Mouse (Mus musculus) embryonic facial prominence, embryonic 12.5 days (tissue): ENCODE measurements around the gene Arhgap35. TPM values are rescaled to one million over a fixed set of nuclear protein-coding genes. Genes with fewer than 3 reads are reported as not detected.

ENCODE experiments used
- ATAC-seq: fragments of 200-750 bp; cut with Nextera tagmentation; 2 replicates; pipeline ENCODE4 v1.8.0; 2017; ENCODE audit not compliant: insufficient number of reproducible peaks, insufficient read depth, low FRiP score, low TSS enrichment
- H3K27ac ChIP-seq: fragments of 300-500 bp; sonication (generic); 2 replicates; pipeline ENCODE4 v1.5.1; 2016; ENCODE audit warnings: mild to moderate bottlenecking
- H3K27me3 ChIP-seq: fragments of 300-500 bp; sonication (generic); 2 replicates; pipeline ENCODE4 v1.6.1; 2016; ENCODE audit warnings: mild to moderate bottlenecking, moderate library complexity
- H3K36me3 ChIP-seq: fragments of 300-500 bp; sonication (generic); 2 replicates; pipeline ENCODE4 v1.6.1; 2016; ENCODE audit warnings: mild to moderate bottlenecking
- H3K4me1 ChIP-seq: fragments of 300-500 bp; sonication (generic); 2 replicates; pipeline ENCODE4 v1.6.1; 2016
- H3K4me2 ChIP-seq: fragments of 300-500 bp; sonication (generic); replicated peaks from 2 replicates; pipeline ENCODE4 v1.6.1; 2016; ENCODE audit warnings: mild to moderate bottlenecking, moderate library complexity
- H3K4me3 ChIP-seq: fragments of 300-500 bp; sonication (generic); 2 replicates; pipeline ENCODE4 v1.5.1; 2016; ENCODE audit warnings: mild to moderate bottlenecking
- H3K9ac ChIP-seq: fragments of 300-500 bp; sonication (generic); 2 replicates; pipeline ENCODE4 v1.6.1; 2016; ENCODE audit warnings: mild to moderate bottlenecking, moderate library complexity
- H3K9me3 ChIP-seq: fragments of 300-500 bp; sonication (generic); 2 replicates; pipeline ENCODE4 v1.6.1; 2016; ENCODE audit warnings: mild to moderate bottlenecking, moderate library complexity
- WGBS: fragments of 180-500 bp; shearing (Covaris S2); methylation state at CpG from one replicate; pipeline ENCODE4 v1.1.7; 2016; 5-methylcytosine and 5-hydroxymethylcytosine counted together
- polyA plus RNA-seq: library from polyadenylated mRNA; unstranded; fragments of >200 nt; fragmentation: Nextera tagmentation; extraction: Ambion mirVana; gene quantifications from 2 replicates; pipeline ENCODE4 v1.2.1, GENCODE M21; 2016

Arhgap35 gene
- polyA plus RNA-seq, 1 experiment from 2014 or later, result 32.6 TPM

DNA sequence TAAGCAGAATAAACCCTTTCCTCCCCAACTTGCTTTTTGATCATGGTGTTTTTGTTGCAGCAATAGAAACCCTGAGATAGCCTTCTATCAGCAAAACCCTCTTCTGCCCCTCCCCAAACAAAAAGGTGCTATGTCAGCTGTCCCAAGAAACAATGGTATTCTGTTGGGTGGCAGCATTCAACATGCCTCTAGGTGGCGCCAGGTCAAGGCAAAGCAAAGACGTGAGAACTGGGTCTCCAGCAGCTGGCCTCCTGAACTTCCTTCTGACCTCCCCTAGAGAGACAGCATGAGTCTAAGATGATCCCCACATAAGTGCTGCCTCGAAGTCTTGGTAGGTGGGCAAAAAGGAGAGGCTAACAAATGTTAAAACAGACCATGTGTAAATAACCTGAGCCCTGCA, 107.5 kb downstream of the Arhgap35 start:
- H3K36me3 ChIP-seq, result peaks cover 71% of the 10 kb centered on the region
- no peak overlapping the region for H3K9ac ChIP-seq
- H3K4me1 ChIP-seq, result no peaks in the 10 kb centered on the region
- no peak overlapping the region for H3K4me3 ChIP-seq
- H3K4me2 ChIP-seq, result no peak overlapping the region
- no peaks in the 10 kb centered on the region for H3K27me3 ChIP-seq
- no peaks in the 10 kb centered on the region for H3K9me3 ChIP-seq
- WGBS, result 17% methylated on average over 3 of the region's 3 CpGs
- no peak overlapping the region for H3K27ac ChIP-seq
- no peak for ATAC-seq

DNA sequence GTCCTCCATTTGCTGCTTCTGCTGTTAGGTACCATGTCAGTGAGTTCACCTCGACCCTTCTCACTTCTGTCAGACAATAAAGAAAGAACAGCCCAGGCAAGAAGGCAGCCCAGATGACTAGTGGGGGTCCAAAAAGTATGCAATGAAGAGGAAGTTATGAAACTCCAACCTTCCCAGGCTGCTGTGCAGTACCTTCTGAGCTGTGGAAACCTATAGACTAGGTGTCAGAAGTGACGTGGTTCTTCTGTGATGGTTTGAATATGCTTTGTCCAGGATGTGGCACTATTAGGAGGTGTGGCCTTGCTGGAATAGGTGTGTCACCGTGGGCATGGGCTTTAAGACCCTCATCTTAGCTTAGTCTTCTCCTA, 109.6 kb downstream of the Arhgap35 start:
- WGBS, result 89% methylated on average over 3 of the region's 3 CpGs
- H3K4me1 ChIP-seq, result no peaks in the 10 kb centered on the region
- peaks cover 67% of the 10 kb centered on the region for H3K36me3 ChIP-seq
- H3K4me2 ChIP-seq, result no peak overlapping the region
- no peak overlapping the region for H3K9ac ChIP-seq
- H3K9me3 ChIP-seq, result no peaks in the 10 kb centered on the region
- H3K27me3 ChIP-seq, result no peaks in the 10 kb centered on the region
- ATAC-seq, result no peak
- no peak overlapping the region for H3K4me3 ChIP-seq
- H3K27ac ChIP-seq, result no peak overlapping the region

DNA sequence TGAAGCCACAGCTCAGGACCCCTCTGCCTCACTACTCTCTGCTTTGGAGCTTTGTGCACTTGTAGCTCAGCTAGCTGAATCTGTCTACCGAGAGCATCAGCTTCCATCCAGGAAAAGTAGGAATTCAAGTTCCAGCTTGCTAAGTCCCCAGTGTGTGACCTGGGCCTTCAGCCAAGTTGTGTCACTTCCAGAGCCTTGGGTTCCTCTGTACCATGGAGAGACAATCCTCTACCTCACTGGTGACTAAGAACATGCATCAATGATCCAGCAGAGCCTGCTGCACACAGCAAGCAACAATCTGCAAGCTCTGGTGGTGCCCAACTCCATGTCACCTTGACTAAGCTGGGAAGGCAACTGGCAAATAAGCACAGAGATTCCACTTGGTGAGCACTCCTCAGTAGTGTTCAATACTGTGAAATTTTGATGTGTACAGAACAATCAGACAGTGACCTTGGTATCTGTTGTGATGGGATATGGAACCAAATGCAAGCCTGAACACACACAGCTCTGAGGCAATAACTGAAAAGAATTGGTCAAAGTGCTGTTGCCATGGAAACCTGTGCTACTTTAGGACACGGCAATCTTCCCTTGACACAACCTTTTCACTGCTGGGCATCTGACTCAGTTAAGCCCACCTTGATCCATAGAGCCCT, 110.1 kb downstream of the Arhgap35 start:
- no peak for ATAC-seq
- no peak overlapping the region for H3K27ac ChIP-seq
- no peak overlapping the region for H3K4me3 ChIP-seq
- H3K9ac ChIP-seq, result no peak overlapping the region
- WGBS, result 91% methylated on average over 2 of the region's 2 CpGs
- no peaks in the 10 kb centered on the region for H3K4me1 ChIP-seq
- no peak overlapping the region for H3K4me2 ChIP-seq
- H3K9me3 ChIP-seq, result no peaks in the 10 kb centered on the region
- H3K27me3 ChIP-seq, result no peaks in the 10 kb centered on the region
- peaks cover 66% of the 10 kb centered on the region for H3K36me3 ChIP-seq

DNA sequence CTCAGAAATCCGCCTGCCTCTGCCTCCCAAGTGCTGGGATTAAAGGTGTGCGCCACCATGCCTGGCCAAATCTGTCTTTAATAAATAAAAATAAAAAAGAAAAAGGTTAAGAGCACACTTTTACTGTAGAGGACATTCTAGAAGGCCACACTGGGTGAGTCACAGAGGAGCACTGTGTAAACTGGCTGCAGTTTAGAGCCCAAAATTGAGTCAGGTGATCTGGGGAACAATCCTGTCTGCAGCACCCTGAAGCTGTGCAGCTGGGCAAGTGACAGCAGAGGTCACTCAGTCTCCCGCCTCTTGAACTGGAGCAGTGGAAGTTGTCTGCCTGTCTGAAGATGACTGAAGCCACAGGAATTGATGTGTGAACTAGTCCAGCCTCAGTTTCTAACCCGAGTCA, 113.2 kb downstream of the Arhgap35 start:
- Histone ChIP-seq H3K27ac (no peak overlapping the region), H3K27me3 (no peaks in the 10 kb centered on the region), H3K9me3 (no peaks in the 10 kb centered on the region), H3K36me3 (peaks cover 85% of the 10 kb centered on the region), H3K4me1 (no peaks in the 10 kb centered on the region), H3K9ac (no peak overlapping the region), H3K4me3 (no peak overlapping the region), H3K4me2 (no peak overlapping the region)
- WGBS, result 91% methylated on average over 4 of the region's 4 CpGs
- no peak for ATAC-seq

DNA sequence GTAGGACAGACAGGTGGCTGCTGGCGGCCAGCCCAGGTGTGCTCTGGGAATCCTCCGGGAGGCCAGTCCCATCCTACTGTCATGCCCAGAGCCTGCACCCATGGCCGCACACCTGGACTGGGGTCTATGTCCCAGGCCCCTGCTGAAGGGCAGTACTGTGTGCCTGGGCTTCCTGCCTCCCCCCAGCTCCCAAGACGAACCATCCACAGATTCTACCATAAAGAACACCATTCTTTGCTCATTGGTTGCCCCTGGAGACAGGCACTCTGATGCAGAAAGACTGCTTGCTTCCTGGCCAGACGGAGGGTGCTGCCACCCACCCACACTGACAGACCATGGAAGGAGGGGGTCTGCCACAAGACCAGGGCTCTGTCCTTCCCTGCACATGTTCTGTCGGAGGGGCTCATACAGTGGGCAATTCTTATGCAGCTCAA, 115.1 kb downstream of the Arhgap35 start:
- no peaks in the 10 kb centered on the region for H3K27me3 ChIP-seq
- ATAC-seq, result no peak
- no peak overlapping the region for H3K4me3 ChIP-seq
- 88% methylated on average over 6 of the region's 6 CpGs for WGBS
- H3K4me2 ChIP-seq, result no peak overlapping the region
- no peaks in the 10 kb centered on the region for H3K4me1 ChIP-seq
- H3K36me3 ChIP-seq, result peaks cover 79% of the 10 kb centered on the region
- H3K9me3 ChIP-seq, result no peaks in the 10 kb centered on the region
- no peak overlapping the region for H3K9ac ChIP-seq
- H3K27ac ChIP-seq, result no peak overlapping the region

DNA sequence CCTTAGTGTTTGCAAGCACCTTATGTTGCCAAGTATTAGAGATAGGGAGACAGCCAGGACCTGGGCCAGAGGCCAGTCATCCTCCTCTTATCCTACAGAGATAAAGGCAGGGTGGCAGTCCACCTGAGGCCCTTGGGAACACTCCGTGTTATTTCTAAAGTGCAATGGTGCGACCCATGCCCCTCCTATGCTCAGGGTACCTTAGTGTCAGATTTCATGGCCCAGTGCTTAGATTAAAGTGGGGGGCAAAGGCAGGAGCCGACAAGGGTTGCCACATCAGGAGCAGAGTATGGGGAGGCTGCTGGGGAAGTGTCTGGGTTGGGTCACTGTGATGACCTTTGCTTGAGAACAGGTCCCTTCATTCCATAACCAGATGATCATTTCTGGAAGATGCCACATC, 118.5 kb downstream of the Arhgap35 start:
- no peak overlapping the region for H3K4me3 ChIP-seq
- no peak for ATAC-seq
- no peaks in the 10 kb centered on the region for H3K4me1 ChIP-seq
- 84% methylated on average over 3 of the region's 3 CpGs for WGBS
- H3K9me3 ChIP-seq, result no peaks in the 10 kb centered on the region
- H3K4me2 ChIP-seq, result no peak overlapping the region
- H3K27me3 ChIP-seq, result no peaks in the 10 kb centered on the region
- H3K27ac ChIP-seq, result no peak overlapping the region
- H3K9ac ChIP-seq, result no peak overlapping the region
- H3K36me3 ChIP-seq, result peaks cover 47% of the 10 kb centered on the region

DNA sequence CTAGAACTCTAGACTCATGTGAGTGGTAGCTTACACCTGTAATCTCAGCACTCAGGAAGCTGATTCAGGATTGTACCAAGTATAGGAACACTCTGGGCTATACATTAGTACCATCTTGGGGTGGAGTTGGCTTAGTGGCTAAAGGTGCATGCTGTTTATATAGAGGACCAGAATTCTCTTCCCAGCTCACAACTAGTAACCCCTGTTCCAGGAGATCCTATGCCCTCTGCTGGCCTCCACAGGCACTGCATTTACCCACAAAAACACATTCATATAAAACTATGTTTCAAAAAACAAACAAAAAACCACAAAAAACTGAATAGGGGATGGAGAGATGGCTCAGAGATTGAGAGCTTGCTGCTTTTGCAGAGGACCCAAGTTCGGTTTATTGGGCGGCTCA, 121.4 kb downstream of the Arhgap35 start:
- no peaks in the 10 kb centered on the region for H3K27me3 ChIP-seq
- H3K9ac ChIP-seq, result no peak overlapping the region
- WGBS, result 40% methylated on average over 2 of the region's 2 CpGs
- no peaks in the 10 kb centered on the region for H3K4me1 ChIP-seq
- H3K36me3 ChIP-seq, result peaks cover 29% of the 10 kb centered on the region
- H3K4me3 ChIP-seq, result no peak overlapping the region
- no peak overlapping the region for H3K4me2 ChIP-seq
- no peaks in the 10 kb centered on the region for H3K9me3 ChIP-seq
- H3K27ac ChIP-seq, result no peak overlapping the region
- no peak for ATAC-seq

DNA sequence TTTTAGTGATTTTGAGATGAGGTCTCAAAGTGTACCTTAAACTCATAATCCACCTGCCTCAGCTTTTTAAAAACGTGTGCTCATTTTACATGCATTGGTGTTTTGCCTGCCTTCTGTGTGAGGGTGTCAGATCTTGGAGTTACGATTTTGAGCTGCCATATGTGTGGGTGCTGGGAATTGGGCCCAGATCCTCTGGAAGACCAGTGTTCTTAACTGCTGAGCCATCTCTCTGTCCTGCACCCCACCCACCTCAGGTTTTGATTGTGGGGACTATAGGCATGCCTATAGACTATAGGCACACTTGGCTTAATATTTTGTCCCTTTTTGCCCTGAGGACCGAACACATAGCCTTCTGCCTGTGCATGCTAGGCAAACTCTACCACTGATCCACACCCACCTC, 122.6 kb downstream of the Arhgap35 start:
- Histone ChIP-seq H3K27me3 (no peaks in the 10 kb centered on the region), H3K4me2 (no peak overlapping the region), H3K36me3 (peaks cover 18% of the 10 kb centered on the region), H3K9me3 (no peaks in the 10 kb centered on the region), H3K27ac (no peak overlapping the region), H3K9ac (no peak overlapping the region), H3K4me3 (no peak overlapping the region), H3K4me1 (no peaks in the 10 kb centered on the region)
- 59% methylated on average over 3 of the region's 3 CpGs for WGBS
- no peak for ATAC-seq

DNA sequence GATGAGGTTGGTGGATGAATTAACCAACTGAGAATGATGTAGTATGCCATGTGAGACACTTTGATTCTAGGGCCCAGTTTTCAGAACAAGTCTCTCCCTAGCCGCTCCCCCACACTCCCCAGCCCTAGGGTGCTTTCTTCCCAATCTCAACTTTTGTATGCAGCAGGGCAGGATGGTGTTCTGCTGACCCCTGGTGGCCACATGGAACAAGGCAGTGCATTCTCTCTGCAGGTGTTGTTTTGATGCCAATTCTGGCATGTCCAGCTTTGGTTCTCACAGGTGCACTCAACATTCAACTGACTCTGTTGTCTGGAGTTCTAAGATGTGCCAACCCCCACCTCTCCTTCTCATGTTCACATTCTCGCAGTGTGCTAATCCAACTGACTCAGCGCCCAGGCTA, 123.0 kb downstream of the Arhgap35 start:
- no peak for ATAC-seq
- H3K4me2 ChIP-seq, result no peak overlapping the region
- H3K9ac ChIP-seq, result no peak overlapping the region
- WGBS, result 28% methylated on average over 3 of the region's 3 CpGs
- H3K4me3 ChIP-seq, result no peak overlapping the region
- H3K9me3 ChIP-seq, result no peaks in the 10 kb centered on the region
- H3K27me3 ChIP-seq, result no peaks in the 10 kb centered on the region
- H3K27ac ChIP-seq, result no peak overlapping the region
- H3K36me3 ChIP-seq, result peaks cover 13% of the 10 kb centered on the region
- no peaks in the 10 kb centered on the region for H3K4me1 ChIP-seq

DNA sequence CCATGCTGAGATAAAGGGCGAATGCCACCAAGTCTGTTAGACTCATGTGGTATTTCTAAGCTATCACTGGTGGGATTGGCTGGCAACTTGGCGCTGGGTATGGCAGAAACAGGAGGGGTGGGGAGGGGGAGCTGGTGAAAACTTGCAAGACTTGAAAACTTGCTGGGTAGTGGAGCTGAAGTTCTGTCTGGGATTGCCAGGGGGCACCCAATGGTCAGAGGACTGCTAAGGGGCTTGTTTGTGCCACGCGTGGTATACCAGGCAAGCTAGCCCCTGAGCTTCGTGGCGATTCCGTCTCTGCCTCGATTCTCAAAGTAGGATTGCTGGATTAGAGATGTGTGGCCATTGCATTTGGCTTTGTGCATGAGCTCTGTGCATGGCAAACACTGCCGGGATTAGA, 124.8 kb downstream of the Arhgap35 start:
- no peaks in the 10 kb centered on the region for H3K27me3 ChIP-seq
- 89% methylated on average over 9 of the region's 9 CpGs for WGBS
- no peaks in the 10 kb centered on the region for H3K9me3 ChIP-seq
- H3K4me1 ChIP-seq, result no peaks in the 10 kb centered on the region
- no peak overlapping the region for H3K4me3 ChIP-seq
- no peak overlapping the region for H3K9ac ChIP-seq
- ATAC-seq, result no peak
- no peak overlapping the region for H3K4me2 ChIP-seq
- no peak overlapping the region for H3K27ac ChIP-seq
- H3K36me3 ChIP-seq, result no peaks in the 10 kb centered on the region

DNA sequence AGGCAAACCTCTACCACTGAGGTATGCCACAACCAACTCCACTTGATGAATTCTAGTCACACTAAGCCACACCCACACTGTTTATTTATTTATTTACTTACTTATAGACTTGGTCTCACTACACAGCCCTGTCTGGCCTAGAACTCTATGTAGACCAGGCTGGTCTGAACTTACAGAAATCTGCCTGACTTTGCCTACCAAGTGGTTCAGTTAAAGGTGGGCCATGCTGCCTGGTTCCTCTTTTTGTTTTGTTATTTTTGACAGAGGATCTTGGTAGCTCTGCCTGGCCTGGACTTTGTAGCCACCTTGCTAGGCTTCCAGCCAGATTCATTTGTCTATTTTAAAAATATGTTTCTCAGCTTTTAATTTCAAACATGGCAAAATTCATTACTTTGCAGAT, 126.0 kb downstream of the Arhgap35 start:
- H3K9ac ChIP-seq, result no peak overlapping the region
- ATAC-seq, result no peak

DNA sequence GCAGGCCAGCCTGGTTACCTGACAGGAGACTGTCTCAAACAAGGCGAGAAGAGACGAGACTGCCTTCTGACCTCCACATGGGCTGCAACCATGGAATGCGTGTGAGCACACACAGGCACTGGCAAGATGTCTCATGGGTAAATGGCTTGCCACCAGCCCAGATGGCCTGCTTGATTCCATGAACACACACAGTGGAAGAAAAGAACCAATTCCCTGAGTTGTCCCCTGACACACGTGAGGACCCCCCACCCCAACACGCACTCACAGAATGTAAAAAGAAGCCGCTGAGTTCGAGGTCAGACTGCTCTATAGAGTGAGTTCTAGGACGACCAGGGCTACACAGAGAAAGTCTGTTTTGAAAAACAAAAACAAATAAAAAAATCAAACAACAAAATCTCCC, 137.2 kb downstream of the Arhgap35 start, which contains the start of gene Npas1:
Gene Npas1, minus strand, starts transcription at position 101 of the 400 bp plus-strand sequence.
- no peaks in the 10 kb centered on the region for H3K36me3 ChIP-seq
- ATAC-seq, result no peak
- H3K9me3 ChIP-seq, result no peaks in the 10 kb centered on the region
- peak within 1 kb of the TSS; percentile 31 for H3K4me3 ChIP-seq
- WGBS, result 85% methylated on average over 8 of the region's 8 CpGs
- H3K27me3 ChIP-seq, result peaks cover 52% of the 10 kb centered on the region
- peak within 1 kb of the TSS; percentile 50 for H3K4me2 ChIP-seq
- no peak within 1 kb of the TSS for H3K9ac ChIP-seq
- H3K27ac ChIP-seq, result no peak within 1 kb of the TSS
- peaks cover 13% of the 10 kb centered on the region for H3K4me1 ChIP-seq

More for the DNA sequence above, 126.0 kb downstream of the Arhgap35 start:
- no peaks in the 10 kb centered on the region for H3K9me3 ChIP-seq
- no peaks in the 10 kb centered on the region for H3K36me3 ChIP-seq
- H3K27ac ChIP-seq, result no peak overlapping the region
- H3K4me3 ChIP-seq, result no peak overlapping the region
- H3K4me1 ChIP-seq, result no peaks in the 10 kb centered on the region
- no peak overlapping the region for H3K4me2 ChIP-seq
- no peaks in the 10 kb centered on the region for H3K27me3 ChIP-seq

DNA sequence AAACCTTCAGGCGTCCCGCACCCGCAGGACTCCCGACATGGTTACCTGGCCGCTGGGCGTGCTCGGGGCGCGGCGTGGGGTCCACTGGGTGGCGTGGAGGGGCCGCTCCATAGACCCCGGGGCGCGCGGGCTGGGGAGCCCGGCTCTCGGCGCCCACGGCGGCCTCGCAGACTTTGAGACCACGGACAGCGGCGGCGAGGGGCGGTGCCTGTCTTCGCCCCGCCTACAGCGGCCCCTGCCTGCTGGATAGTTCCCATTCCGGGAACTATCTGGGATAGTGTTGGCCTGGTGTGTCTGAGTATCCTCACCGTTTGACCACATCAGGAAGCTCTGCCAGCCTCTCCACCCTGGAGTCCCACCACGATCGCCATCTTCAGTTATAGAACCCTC, 138.2 kb downstream of the Arhgap35 start:
- Histone ChIP-seq H3K36me3 (no peaks in the 10 kb centered on the region), H3K4me2 (peak overlapping the region; percentile 50), H3K27ac (no peak overlapping the region), H3K4me1 (peaks cover 13% of the 10 kb centered on the region), H3K9me3 (no peaks in the 10 kb centered on the region), H3K27me3 (peaks cover 61% of the 10 kb centered on the region), H3K4me3 (peak overlapping the region; percentile 31), H3K9ac (no peak overlapping the region)
- 3% methylated on average over 34 of the region's 34 CpGs for WGBS
- ATAC-seq, result no peak
